Mouse (Mus musculus) gastrocnemius, adult 2 months (tissue): Measurements from ENCODE around the gene Ryr2. TPM values are rescaled to one million over a fixed set of nuclear protein-coding genes. Genes with fewer than 3 reads are reported as not detected.
"Not testable (repeated sequence)": the region's sequence is repeated elsewhere in the genome, so short reads cannot be mapped to it uniquely, and the experiment has no call there.

ENCODE experiments used
- DNase-seq: peaks from one replicate; pipeline ENCODE4 v3.0.0; 2022
- H3K27ac ChIP-seq: fragments of 200-600 bp; 2 replicates; pipeline ENCODE4 v1.8.1; 2022; ENCODE audit warnings: mild to moderate bottlenecking
- H3K4me3 ChIP-seq: fragments of 200-600 bp; 2 replicates; pipeline ENCODE4 v1.8.1; 2022; ENCODE audit warnings: mild to moderate bottlenecking, moderate library complexity
- CTCF ChIP-seq: fragments of 200-600 bp; IDR thresholded peaks from 2 replicates; pipeline ENCODE4 v1.8.1; 2022; ENCODE audit warnings: antibody characterized with exemption, mild to moderate bottlenecking, moderate library complexity
- intact Hi-C: fragments of 180-260 bp; cut with DNase I; formaldehyde crosslinking; loops from one replicate; pipeline ENCODE4 v1.15.1; 2025
- total RNA-seq, 2 experiments: library from RNA; stranded (reverse); gene quantifications; 2 replicates each; pipeline ENCODE4 v1.2.3; 2021

Ryr2 gene
- total RNA-seq, 2 experiments from 2014 or later = 0.18 to 0.20 TPM

DNA sequence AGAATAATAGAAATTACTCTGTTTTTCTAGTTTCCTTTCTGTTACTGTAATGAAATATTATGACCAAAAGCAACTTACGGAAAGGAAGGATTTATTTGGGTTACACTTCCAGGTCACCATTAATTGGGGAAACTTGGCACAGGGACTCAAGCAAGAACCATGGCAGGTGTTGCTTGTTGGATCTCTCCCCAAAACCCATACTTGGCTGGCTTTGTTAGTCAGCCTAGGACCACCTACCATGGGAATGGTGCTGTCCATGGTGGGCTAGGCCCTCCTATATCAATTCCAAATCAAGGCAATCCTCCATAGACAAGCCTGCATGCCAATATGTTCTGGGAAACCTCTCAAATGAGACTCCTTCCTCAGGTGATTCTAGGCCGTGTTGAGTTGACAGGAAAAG lies 237.3 kb downstream of the Ryr2 start:
- intact Hi-C loops = no loop called here
- no peak overlapping the region for H3K27ac ChIP-seq
- DNase-seq = no peak
- H3K4me3 ChIP-seq = no peak overlapping the region
- TF ChIP-seq CTCF = no peak

DNA sequence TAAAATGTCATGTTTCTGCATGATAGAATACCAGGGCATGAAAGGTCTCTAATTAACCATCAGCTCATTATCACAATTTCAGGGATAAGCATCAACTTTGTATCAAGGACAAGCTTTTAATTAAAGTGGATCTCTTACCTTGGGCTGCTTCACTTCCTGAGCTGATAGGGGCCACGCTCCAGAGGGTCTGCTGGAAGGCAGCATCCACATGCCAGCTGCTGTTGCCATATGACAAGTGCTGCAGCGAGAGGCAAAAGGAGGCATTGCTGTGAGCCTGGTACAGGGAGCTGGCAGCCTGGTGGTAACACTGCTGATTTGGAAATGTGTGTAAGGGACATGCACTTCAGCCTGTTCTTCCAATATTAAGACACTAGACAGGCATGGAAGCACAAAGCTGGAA lies 237.8 kb downstream of the Ryr2 start:
- intact Hi-C loops = no loop called here

DNA sequence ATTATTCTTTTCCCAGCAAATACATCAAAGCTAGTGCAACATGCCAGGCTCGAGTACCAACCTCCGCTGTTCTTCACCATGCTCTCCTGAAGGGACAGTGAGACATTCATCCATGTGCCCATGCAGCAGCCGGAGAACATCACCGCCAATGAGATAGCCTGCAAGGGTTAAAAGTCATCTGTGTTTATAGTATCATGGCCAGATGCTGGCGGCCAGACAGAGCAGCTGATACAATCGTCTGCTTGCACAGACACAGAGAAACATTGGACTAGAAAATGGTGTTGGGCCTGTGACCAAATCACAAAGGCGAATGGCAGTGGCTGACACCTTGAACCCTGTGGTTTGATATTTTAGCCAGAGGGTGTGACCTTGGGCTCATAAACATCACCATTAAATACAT lies 238.7 kb downstream of the Ryr2 start:
- no peak for DNase-seq
- Histone ChIP-seq H3K27ac (no peak overlapping the region), H3K4me3 (no peak overlapping the region)
- intact Hi-C loops = no loop called here
- no peak for TF ChIP-seq CTCF

More for the DNA sequence above, 237.8 kb downstream of the Ryr2 start:
- Histone ChIP-seq H3K27ac (no peak overlapping the region), H3K4me3 (no peak overlapping the region)
- no peak for TF ChIP-seq CTCF
- no peak for DNase-seq

DNA sequence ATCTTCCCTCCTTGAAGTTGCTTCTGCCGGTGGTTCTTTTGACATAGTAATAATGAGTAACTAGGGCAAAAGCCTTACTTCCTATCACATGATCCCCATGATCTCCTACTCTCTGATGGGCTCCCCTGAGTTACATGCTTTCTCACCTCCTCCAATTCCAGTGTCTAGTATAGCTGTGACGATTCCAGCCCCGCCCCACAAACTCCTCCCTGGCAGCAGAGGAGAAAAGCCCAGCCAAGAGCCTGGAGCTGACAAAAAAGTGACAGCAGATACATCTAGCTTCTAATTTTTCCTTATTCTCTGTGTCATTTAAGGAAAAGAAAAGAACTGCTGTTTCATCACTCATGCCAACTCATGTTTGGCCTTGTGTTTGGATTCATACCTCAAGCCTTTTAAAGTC lies 241.5 kb downstream of the Ryr2 start:
- TF ChIP-seq CTCF = no peak
- Histone ChIP-seq H3K27ac (no peak overlapping the region), H3K4me3 (no peak overlapping the region)
- intact Hi-C loops = no loop called here
- no peak for DNase-seq

DNA sequence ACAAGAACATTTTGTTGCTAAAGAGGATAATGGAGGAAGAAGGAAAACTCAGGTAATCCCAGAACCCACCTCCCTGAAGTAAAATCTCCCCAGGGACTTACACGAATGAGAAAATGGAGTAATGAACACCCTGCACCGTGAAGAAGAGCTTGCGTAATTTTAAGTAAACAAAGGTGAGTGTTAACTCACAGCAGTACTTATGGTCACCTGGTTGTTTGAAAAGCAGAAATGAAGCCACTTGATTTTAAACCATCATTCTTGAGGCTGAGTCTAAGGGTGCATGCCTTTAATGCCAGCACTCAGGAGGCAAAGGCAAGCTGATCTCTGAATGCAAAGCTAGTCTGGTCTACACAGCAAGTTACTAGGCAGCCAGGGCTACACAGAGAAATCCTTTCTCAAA lies 255.1 kb downstream of the Ryr2 start:
- no peak for TF ChIP-seq CTCF
- Histone ChIP-seq H3K4me3 (no peak overlapping the region), H3K27ac (no peak overlapping the region)
- intact Hi-C loops = no loop called here
- no peak for DNase-seq

DNA sequence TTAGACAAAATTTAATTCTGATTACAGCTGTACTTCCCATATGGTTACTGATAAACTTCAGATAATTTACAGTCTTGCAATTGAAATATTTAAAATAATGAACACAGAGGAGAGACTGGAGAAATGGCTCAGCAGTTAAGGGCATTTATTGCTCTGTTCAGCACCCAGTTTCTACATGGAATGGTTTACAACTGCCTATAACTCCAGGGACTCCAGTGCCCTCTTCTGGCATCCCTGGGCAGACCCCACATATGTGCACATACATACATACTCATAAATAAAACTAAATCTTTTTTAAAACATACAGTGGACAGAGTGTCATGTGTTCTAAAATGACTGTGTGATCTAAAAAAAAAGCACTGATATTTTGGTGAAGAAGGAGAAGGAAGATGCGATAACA lies 262.9 kb downstream of the Ryr2 start:
- intact Hi-C loops = no loop called here
- Histone ChIP-seq H3K4me3 (no peak overlapping the region), H3K27ac (no peak overlapping the region)
- no peak for TF ChIP-seq CTCF
- DNase-seq = no peak

DNA sequence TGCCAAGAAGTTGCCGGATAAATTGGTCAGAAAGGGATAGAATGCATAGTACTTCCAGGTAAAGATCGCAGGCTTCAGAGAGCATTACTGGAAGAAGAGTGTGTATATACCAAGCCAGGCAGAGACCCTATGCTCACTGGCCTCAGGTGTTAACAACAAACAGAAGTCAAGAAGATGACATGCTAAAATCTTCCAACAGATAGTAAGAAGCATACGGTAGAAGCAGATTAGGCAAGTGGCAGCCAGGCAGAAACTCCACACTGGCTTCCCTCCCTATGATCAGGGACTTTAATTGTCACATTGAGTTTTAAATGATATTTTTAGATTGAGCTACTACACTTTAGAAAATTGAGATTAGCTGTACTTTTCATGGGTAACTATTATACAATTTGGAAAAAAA lies 268.9 kb downstream of the Ryr2 start:
- Histone ChIP-seq H3K4me3 (no peak overlapping the region), H3K27ac (no peak overlapping the region)
- TF ChIP-seq CTCF = no peak
- DNase-seq = no peak
- intact Hi-C loops = no loop called here

DNA sequence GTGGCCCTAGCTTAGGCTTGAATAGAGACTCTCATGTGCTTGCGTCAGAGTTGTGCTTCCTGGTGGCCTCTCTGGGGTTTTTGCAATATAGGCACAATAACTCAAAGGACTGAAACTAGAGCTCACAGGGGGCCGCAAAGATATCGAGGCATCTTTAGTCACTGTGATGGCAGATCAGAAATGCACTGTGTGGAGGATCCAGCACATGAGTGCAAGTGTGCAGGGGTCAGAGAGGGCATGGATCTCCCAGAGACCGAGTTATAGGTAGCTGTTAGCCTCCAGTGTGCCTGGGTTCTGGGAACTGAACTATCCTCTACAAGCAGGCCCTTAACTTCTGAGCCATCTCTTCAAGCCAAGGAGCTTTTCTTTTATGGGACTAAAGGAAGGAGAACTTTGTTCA lies 269.6 kb downstream of the Ryr2 start:
- no peak for TF ChIP-seq CTCF

DNA sequence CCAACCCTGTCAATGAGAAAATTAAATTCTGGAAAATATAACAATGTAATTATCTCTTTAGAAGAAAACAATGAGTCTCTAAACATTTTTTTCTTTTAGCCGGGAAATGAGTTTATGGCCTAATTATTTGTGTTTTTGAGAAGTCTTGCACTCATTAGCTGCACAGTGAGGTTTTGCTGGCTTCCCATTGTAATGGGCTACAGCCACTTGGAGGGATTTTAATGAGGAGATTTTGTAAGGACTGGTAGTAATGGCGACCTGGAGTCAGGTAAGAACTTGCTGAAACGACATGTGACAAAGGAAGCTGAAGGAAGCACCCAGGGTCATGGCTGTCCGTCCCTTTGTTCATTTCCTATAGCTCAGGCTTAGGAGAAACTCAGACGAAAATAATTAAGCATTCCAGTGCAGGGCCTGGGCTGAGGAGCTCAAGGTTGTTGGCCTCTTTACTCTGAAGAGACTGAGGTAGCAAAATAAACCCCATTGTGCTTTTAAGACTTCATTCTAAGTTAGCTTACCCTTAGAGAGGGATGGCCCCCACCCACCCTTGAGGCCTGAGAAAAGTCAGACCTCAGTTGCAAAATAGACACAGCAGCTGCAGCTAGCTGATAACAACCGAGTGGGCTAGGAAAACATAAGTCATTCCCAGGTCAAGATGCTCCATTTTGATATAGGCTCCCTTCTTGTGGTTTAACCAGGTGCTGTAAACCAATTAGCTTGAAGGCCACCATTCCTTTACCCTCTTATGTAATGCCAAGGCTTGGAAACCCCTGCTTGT lies 270.3 kb downstream of the Ryr2 start:
- no peak for DNase-seq
- TF ChIP-seq CTCF = no peak
- H3K4me3 ChIP-seq = no peak overlapping the region
- intact Hi-C loops = no loop called here
- H3K27ac ChIP-seq = no peak overlapping the region

More for the DNA sequence above, 269.6 kb downstream of the Ryr2 start:
- no peak for DNase-seq
- intact Hi-C loops = no loop called here
- Histone ChIP-seq H3K4me3 (no peak overlapping the region), H3K27ac (no peak overlapping the region)

DNA sequence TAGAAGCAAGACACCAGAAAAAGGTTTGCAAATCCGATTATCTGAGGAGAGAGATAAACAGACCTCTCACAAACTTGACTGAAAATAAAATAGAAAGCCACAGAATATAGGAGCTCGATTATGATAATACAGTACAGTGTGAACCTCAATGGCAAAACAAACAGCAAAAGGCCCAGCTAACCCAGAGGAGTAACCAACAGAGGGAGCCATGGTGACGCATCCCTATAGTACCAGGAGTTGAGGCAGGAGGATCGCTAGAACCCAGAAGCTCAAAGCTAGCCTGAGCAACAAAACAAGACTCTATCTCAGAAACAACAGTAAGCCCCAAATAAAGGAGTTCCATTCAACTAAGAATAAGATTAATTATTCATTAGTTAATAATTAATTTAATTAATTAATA lies 275.5 kb downstream of the Ryr2 start:
- no peak overlapping the region for H3K4me3 ChIP-seq
- no peak overlapping the region for H3K27ac ChIP-seq
- TF ChIP-seq CTCF = no peak
- intact Hi-C loops = no loop called here
- DNase-seq = no peak

DNA sequence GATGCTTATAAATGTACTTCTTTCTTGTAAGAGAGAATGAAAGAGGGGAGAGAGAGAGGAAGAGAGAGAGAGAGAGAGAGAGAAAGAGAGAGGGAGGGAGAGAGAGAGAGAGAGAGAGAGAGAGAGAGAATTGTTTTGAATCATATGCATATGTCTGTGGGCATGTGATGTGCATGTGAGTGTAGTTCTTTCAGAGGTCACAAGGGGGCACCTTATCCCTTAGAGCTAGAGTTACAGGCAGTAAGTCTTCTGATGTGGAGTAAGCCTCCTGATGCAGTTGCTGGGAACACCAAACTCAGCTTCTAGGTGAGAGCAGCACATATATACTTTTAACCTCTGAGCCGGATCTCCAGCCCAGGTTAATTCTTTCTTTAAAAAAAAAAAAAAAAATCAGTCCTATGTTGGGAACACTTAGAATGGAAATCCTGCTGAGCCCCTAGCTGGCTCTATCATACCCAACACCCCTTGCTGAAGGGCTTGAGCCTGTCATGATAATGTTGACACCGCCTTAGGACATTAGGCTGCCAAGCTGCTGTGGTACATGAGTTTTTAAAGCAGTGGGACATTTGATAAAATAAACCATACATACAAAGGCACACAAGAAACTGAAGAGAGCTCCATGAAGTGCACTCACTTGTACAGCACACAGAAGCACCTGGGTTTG lies 281.1 kb downstream of the Ryr2 start:
- intact Hi-C loops = no loop called here
- no peak for DNase-seq

DNA sequence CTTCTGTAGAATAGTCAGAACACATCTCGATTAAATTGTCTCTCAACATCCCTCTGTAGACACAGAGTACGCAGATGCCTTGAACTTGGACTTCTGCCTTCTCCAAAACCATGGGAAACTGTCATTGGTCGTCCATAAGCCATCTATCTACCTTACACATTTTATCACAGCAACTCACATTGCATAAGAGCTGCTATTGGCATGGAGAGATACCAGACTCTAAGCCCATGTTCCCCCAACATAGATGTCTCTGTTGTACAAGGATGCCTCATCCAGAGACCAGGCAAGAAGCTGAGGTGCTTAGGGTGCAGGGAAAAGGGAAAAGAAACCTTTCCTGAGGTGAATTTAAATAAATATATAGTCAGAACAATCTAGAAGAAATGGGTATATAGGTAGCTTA lies 288.0 kb downstream of the Ryr2 start:
- no peak for DNase-seq
- Histone ChIP-seq H3K4me3 (no peak overlapping the region), H3K27ac (no peak overlapping the region)
- intact Hi-C loops = no loop called here
- TF ChIP-seq CTCF = no peak

More for the DNA sequence above, 281.1 kb downstream of the Ryr2 start:
- Histone ChIP-seq H3K4me3 (no peak overlapping the region), H3K27ac (no peak overlapping the region)
- TF ChIP-seq CTCF = no peak

DNA sequence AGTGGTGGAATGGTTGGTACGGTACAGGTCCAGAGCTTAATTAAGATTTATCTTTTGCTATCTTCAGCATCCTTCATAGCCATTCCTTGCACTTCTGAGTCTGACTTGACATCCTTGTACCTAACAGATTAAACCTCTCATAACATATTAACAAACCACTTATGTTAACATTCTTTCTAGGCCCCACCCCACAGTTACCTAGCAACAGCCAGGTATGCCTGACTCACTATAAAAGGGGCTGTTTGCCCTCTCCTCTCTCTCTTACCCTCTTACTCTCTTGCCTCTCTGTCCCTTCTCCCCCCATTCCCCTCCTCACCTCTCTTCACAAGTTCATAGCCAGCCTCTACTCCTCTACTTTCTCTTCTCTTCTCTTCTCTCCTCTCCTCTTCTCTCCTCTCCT lies 297.4 kb downstream of the Ryr2 start:
- H3K27ac ChIP-seq, DNase-seq, intact Hi-C loops, H3K4me3 ChIP-seq: not testable (repeated sequence)

DNA sequence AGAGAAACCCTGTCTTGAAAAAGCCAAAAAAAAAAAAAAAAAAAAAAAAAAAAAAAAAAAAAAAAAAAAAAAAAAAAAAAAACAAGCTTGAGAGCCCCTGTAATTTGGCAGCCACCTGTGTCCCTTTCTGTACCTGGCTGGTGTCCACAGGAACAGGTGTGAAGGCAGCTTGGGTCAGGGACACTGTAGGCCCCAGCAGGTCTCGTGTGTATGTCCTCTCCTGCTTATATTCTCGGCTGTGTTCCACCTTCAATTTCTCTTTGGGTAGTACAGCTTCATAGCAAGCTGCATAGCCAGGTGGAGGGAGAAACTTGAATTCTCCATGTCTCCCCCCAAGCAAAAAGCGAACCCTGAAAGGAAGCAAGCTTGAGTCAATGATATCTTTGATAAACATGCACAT lies 314.2 kb downstream of the Ryr2 start:
- DNase-seq = no peak
- H3K27ac ChIP-seq = no peak overlapping the region
- H3K4me3 ChIP-seq = no peak overlapping the region
- TF ChIP-seq CTCF = no peak
- intact Hi-C loops = no loop called here
